Mouse (Mus musculus) bone marrow macrophage, adult 2 months (primary cell): Measurements from ENCODE around the gene Wfdc8.

Source experiments
- CTCF ChIP-seq: IDR thresholded peaks from 2 replicates; pipeline ENCODE4 v1.5.1; 2012; ENCODE audit warnings: low read depth, mild to moderate bottlenecking, low read length, moderate library complexity
- POLR2A ChIP-seq: IDR thresholded peaks from 2 replicates; pipeline ENCODE4 v1.6.1; 2012; ENCODE audit warnings: mild to moderate bottlenecking, low read depth, low read length, borderline replicate concordance

DNA sequence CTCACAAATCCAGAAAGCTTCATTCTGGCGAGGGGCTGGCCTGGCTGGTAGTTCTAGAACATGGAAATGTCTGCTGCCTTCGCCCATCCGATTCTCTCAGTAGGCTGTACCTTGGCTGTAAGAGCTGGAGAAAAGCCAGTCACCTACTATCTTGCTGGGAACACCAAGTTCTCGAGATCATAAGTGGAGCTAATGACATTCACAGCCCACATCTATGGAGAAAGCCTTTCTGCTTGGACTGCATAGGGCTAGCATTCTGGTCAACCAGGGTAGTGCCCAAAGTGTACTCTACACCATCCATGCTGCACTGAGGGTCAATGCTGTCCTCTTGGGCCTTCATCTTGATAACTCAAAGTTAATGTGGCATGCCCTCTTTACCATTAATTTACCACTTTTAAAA lies 19.9 kb downstream of the Wfdc8 start, which contains the start of gene Eppin:
- no peak for TF ChIP-seq CTCF
- TF ChIP-seq POLR2A, result no peak
